Mouse (Mus musculus) ES-E14 (cell line): ENCODE measurements around the gene Susd3. TPM values are rescaled to one million over a fixed set of nuclear protein-coding genes. Genes with fewer than 3 reads are reported as not detected.

Source experiments
- DNase-seq: peaks from one replicate; pipeline ENCODE4 v3.0.0-alpha.2; 2013; ENCODE audit warnings: low read depth, low spot score
- H3K27ac ChIP-seq: 2 replicates; pipeline ENCODE4 v1.5.1; 2012; ENCODE audit warnings: low read depth, mild to moderate bottlenecking, low read length, moderate library complexity, mixed read lengths; ENCODE audit not compliant: poor library complexity, insufficient read depth, severe bottlenecking
- H3K36me3 ChIP-seq: 2 replicates; pipeline ENCODE4 v1.6.1; 2012; ENCODE audit warnings: mild to moderate bottlenecking, low read length, moderate library complexity, mixed read lengths; ENCODE audit not compliant: control insufficient read depth, poor library complexity, insufficient read depth, severe bottlenecking
- H3K4me1 ChIP-seq, 2 experiments: fragments of 150-350 bp in 1 of 2; sonication (generic) in 1 of 2; 2 replicates each; pipeline ENCODE4 v1.6.1; 2012; ENCODE audit warnings: low read length in 2 of 2, mild to moderate bottlenecking in 1 of 2, mixed read lengths in 1 of 2; ENCODE audit not compliant: control insufficient read depth in 2 of 2, insufficient read depth in 2 of 2, poor library complexity in 1 of 2
- H3K4me3 ChIP-seq, 2 experiments: fragments of 150-350 bp in 1 of 2; sonication (generic) in 1 of 2; 2 replicates each; pipeline ENCODE4 v1.5.1; 2012; ENCODE audit warnings: low read length in 2 of 2, low read depth in 1 of 2, mild to moderate bottlenecking in 1 of 2, mixed read lengths in 1 of 2; ENCODE audit not compliant: insufficient read depth in 1 of 2, poor library complexity in 1 of 2, severe bottlenecking in 1 of 2
- H3K9ac ChIP-seq: 2 replicates; pipeline ENCODE4 v1.6.1; 2012; ENCODE audit warnings: low read depth, mild to moderate bottlenecking, low read length, mixed read lengths; ENCODE audit not compliant: poor library complexity, insufficient read depth, severe bottlenecking
- H3K9me3 ChIP-seq: fragments of 150-350 bp; sonication (generic); 2 replicates; pipeline ENCODE4 v1.6.1; 2012; ENCODE audit warnings: low read depth, mild to moderate bottlenecking, low read length; ENCODE audit not compliant: control insufficient read depth, insufficient read depth
- CHD2 ChIP-seq: IDR thresholded peaks from 2 replicates; pipeline ENCODE4 v1.6.1; 2014; ENCODE audit warnings: mild to moderate bottlenecking, low read depth, low read length, inconsistent platforms
- HCFC1 ChIP-seq: IDR thresholded peaks from 2 replicates; pipeline ENCODE4 v1.6.1; 2012; ENCODE audit warnings: low read length, inconsistent platforms, borderline replicate concordance; ENCODE audit not compliant: insufficient read depth
- MAFK ChIP-seq: IDR thresholded peaks from 2 replicates; pipeline ENCODE4 v1.6.1; 2014; ENCODE audit warnings: mild to moderate bottlenecking, low read depth, low read length, inconsistent platforms; ENCODE audit not compliant: insufficient read depth
- ZC3H11A ChIP-seq: IDR thresholded peaks from 2 replicates; pipeline ENCODE4 v1.6.1; 2012; ENCODE audit warnings: low read depth, mild to moderate bottlenecking, inconsistent platforms, low read length, borderline replicate concordance
- ZNF384 ChIP-seq: IDR thresholded peaks from 2 replicates; pipeline ENCODE4 v1.6.1; 2012; ENCODE audit warnings: low read depth, low read length, inconsistent platforms
- in situ Hi-C, 2 experiments: fragments of 600-800 bp; cut with MboI; formaldehyde crosslinking; loops; one replicate each; pipeline ENCODE4 v1.15.1; 2025; ENCODE audit warnings: low sequenced_read_pairs in 2 of 2, inconsistent platforms in 1 of 2; ENCODE audit not compliant: unreplicated experiment in 2 of 2
- total RNA-seq: library from RNA; depleted of rRNA; stranded (reverse); fragments of 300-350 nt; gene quantifications from 2 replicates; pipeline ENCODE4 v1.2.3, GENCODE M21; 2012

The Susd3 gene
- total RNA-seq, 1 experiment: 1.3 TPM

DNA sequence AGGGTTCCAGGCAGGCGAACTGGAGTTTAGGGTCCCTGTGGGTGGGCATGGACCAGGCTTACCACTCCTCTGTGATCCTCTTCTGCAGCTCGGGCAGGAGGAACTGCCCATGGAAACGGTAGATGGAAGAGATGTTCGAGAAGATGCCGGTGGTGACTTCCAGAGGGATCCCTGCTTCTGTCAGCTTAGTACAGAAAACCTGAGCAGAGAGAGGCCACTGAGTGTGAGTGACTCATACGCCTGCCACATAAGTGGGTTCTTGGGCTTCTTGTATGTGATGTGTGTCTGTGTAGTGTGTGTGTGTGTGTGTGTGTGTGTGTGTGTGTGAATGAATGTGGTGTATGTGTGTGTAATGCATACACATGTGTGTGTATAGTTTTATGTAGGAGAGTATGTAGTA is 38.7 kb upstream of the Susd3 start:
- H3K4me3 ChIP-seq: no peak overlapping the region
- no peaks in the 10 kb centered on the region for H3K36me3 ChIP-seq
- no peaks in the 10 kb centered on the region for H3K4me1 ChIP-seq
- TF ChIP-seq HCFC1 (no peak), CHD2 (no peak), ZC3H11A (no peak), ZNF384 (no peak), MAFK (no peak)
- H3K9ac ChIP-seq: no peak overlapping the region
- in situ Hi-C loops: no loop called here
- H3K9me3 ChIP-seq: no peaks in the 10 kb centered on the region
- H3K27ac ChIP-seq: no peak overlapping the region
- DNase-seq: no peak

DNA sequence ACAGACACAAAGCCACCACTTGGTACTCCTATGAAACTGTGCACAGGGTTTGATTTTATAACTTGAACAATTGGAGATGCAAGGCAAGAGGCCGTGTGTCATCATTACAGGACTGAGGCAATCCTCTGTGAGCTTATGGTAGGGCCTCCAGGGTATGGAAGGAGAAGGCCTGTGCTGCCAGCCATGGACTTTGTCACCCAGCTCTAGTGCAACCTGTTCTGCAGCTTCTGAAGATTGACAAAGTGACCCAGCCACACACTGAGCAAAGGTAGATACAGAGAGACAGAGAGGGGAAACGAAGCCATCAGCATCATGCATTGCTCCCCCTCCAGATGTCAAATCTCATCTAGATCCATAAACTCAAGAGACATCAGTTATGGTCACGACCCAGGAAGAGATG is 38.2 kb upstream of the Susd3 start:
- in situ Hi-C loops: no loop called here
- Histone ChIP-seq H3K36me3 (no peaks in the 10 kb centered on the region), H3K9ac (no peak overlapping the region), H3K27ac (no peak overlapping the region), H3K4me3 (no peak overlapping the region), H3K9me3 (no peaks in the 10 kb centered on the region), H3K4me1 (no peaks in the 10 kb centered on the region)
- TF ChIP-seq HCFC1 (no peak), ZNF384 (no peak), CHD2 (no peak), MAFK (no peak), ZC3H11A (no peak)
- DNase-seq: no peak

DNA sequence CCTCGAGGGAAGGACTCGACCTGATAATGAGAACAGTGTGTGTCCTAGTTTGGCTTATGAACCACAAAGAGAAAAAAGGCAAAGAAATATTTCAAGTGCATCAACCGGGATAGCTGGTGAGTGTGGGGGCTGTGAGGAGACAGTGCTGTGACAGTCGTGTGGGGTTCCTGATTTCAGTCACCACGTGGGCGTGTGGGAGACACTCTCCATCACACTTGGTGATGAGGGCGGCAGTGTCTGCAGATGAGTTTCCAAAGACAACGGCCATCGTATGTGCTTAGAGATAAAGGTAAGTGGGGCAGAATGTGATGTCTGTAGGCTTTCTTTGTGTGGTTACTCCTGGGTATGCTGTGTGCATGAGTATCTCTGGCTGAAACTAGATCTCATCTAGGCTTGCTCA is 35.2 kb upstream of the Susd3 start:
- Histone ChIP-seq H3K9me3 (no peaks in the 10 kb centered on the region), H3K36me3 (no peaks in the 10 kb centered on the region), H3K4me1 (no peaks in the 10 kb centered on the region), H3K4me3 (no peak overlapping the region), H3K9ac (no peak overlapping the region), H3K27ac (no peak overlapping the region)
- TF ChIP-seq ZC3H11A (no peak), CHD2 (no peak), MAFK (no peak), ZNF384 (no peak), HCFC1 (no peak)
- in situ Hi-C loops: no loop called here
- DNase-seq: no peak

DNA sequence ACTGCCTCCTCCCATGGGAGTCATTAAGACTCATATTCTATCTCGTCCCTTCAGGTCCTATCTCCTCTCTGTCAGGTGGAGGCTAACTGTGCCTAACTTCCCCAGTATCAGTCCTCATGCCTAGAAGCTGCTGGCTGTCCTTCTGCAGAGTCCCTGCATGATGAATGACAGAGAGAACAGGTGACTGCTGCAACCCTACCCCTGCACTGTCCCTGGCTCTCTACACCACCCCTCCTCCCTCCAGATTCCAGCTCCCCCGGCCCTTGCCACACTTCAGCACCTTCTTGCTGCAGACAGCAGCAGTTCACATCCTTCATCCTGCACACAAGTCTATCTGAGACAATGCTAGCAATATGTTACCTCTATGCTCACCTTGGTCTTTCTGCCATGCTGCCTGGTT is 33.7 kb upstream of the Susd3 start:
- no peak for TF ChIP-seq CHD2
- no peak for TF ChIP-seq ZNF384
- H3K9me3 ChIP-seq: no peaks in the 10 kb centered on the region
- no peaks in the 10 kb centered on the region for H3K4me1 ChIP-seq
- H3K4me3 ChIP-seq: no peak overlapping the region
- H3K36me3 ChIP-seq: no peaks in the 10 kb centered on the region
- H3K27ac ChIP-seq: no peak overlapping the region
- no peak overlapping the region for H3K9ac ChIP-seq
- DNase-seq: no peak
- in situ Hi-C loops: no loop called here

DNA sequence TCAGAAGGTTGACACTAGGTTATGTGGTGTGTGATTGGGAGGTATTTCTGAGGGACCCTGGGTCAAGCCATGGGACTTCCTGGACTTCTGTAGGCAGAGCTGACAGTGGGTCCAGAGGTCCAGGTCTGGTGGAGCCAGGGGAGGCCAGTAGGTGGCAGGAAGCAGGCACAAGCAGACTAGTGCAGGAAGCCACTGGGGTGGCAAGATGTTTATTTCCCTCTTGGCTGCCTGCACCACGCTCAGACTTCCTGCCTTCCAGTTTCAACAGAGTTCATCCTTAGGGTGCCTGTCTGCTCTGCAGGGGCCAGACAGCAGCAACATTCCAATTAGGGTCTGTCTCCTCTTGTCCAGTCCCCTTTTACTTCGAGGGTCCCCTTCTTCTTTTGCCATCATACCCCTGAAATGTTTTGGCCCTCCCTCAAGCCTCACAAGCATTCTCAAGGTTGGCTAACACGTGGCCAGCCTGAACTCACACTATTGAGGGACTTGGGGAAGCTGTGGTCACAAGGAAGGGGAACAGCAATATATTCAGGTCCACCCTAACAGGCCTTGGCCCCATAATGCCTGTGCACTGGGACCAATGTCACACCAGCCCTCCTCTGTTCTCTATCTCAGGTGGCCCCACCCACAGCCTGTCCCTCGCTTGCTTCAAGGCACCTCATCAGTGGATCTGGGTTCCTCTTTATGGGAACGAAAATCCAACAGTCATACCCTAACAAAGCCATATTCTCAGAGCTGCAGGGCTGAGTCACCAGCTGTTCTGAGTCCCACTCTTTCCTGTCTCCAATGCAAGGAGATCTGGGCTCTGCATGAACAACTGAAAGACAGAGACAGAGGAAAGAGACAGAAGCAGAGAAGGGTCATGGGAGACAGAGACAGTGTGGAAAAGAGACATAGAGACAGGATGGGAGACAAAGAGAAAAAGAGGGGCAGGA is 23.6 kb upstream of the Susd3 start:
- DNase-seq: no peak
- in situ Hi-C loops: no loop called here
- Histone ChIP-seq H3K9me3 (no peaks in the 10 kb centered on the region), H3K36me3 (no peaks in the 10 kb centered on the region; the same call in 1 of the 2 replicates), H3K27ac (no peak overlapping the region), H3K4me1 (no peaks in the 10 kb centered on the region), H3K9ac (no peak overlapping the region), H3K4me3 (no peak overlapping the region)
- TF ChIP-seq MAFK: no peak
- TF ChIP-seq ZC3H11A: no peak
- TF ChIP-seq HCFC1: no peak
- TF ChIP-seq ZNF384: no peak
- TF ChIP-seq CHD2: no peak
